Mouse (Mus musculus): Measurements from ENCODE around the gene Trem1.

GRCm38 (mm10) chr17:48256575-48256974 lies 24.0 kb downstream of the Trem1 start:
- TF ChIP-seq POLR2A (IDR thresholded peaks at IDR 0.05; ENCODE audit: insufficient read depth, low read depth, low read length): no peak
- no peak for TF ChIP-seq CTCF (IDR thresholded peaks at IDR 0.05; ENCODE audit: insufficient read depth, low read depth, low read length)
